Comparison of ENCODE assay signal across 8 mouse cellular contexts in genomic region chr4:129639221-129639620, GRCm38 (mm10). TPM values are rescaled to one million over a fixed set of nuclear protein-coding genes. Genes with fewer than 3 reads are reported as not detected.
DNase-seq lines count a peak whose midpoint lies in the region; ATAC-seq and TF ChIP-seq lines count a peak whose summit lies in the region.

No protein-coding gene starts in this region.

- no peak for ATAC-seq in heart, embryonic 11.5 days (replicated peaks; ENCODE audit: insufficient number of reproducible peaks, low FRiP score, low TSS enrichment)
- no peak for ATAC-seq in G1E (ENCODE audit: extremely low read depth, insufficient number of reproducible peaks, low FRiP score, poor library complexity, severe bottlenecking)
- ATAC-seq in heart, embryonic 16.5 days (replicated peaks; ENCODE audit: extremely low read depth, insufficient read depth, low FRiP score), result no peak
- no peak for ATAC-seq in liver, embryonic 16.5 days (ENCODE audit: low read depth)
- no peak for ATAC-seq in monocyte, adult 5-6 weeks (replicated peaks; ENCODE audit: insufficient number of reproducible peaks, low FRiP score, low TSS enrichment, poor library complexity, severe bottlenecking)

- intact Hi-C loops in heart, postnatal 36 days (cut with DNase I), result no loop called here

- no peaks in the 10 kb centered on the region for H3K9me3 ChIP-seq in heart, embryonic 11.5 days (replicated peaks; ENCODE audit: control insufficient read depth, low read length)
- no peaks in the 10 kb centered on the region for H3K9me3 ChIP-seq in G1E (replicated peaks)
- H3K9me3 ChIP-seq in heart, embryonic 16.5 days (replicated peaks; ENCODE audit: control insufficient read depth, low read length), result no peaks in the 10 kb centered on the region
- no peaks in the 10 kb centered on the region for H3K9me3 ChIP-seq in liver, embryonic 16.5 days (replicated peaks; ENCODE audit: control insufficient read depth, low read length)

- H3K27me3 ChIP-seq in heart, embryonic 11.5 days (ENCODE audit: control insufficient read depth, insufficient read depth, low read length), result no peaks in the 10 kb centered on the region
- no peaks in the 10 kb centered on the region for H3K27me3 ChIP-seq in G1E (ENCODE audit: insufficient read depth, low read length)
- H3K27me3 ChIP-seq in heart, embryonic 16.5 days (ENCODE audit: control insufficient read depth, insufficient read depth, low read length), result no peaks in the 10 kb centered on the region
- no peaks in the 10 kb centered on the region for H3K27me3 ChIP-seq in liver, embryonic 16.5 days (ENCODE audit: control insufficient read depth, insufficient read depth, low read depth, low read length)

- peak overlapping the region; percentile 96 for H3K4me2 ChIP-seq in heart, embryonic 11.5 days
- peak overlapping the region; percentile 76 for H3K4me2 ChIP-seq in heart, embryonic 16.5 days (ENCODE audit: low read depth, low read length)
- H3K4me2 ChIP-seq in liver, embryonic 16.5 days (ENCODE audit: low read depth, low read length), result peak overlapping the region; percentile 91

- 84% methylated on average over 15 of the region's 15 CpGs for WGBS in heart, embryonic 11.5 days (ENCODE audit: insufficient replicate concordance)
- 75% methylated on average over 15 of the region's 15 CpGs for WGBS in heart, embryonic 16.5 days
- WGBS in liver, embryonic 16.5 days (ENCODE audit: insufficient replicate concordance), result 83% methylated on average over 15 of the region's 15 CpGs

- TF ChIP-seq CTCF in G1E (IDR thresholded peaks at IDR 0.05; ENCODE audit: low read depth, low read length), result no peak

- peak overlapping the region; percentile 69; the same call in 1 of the 2 replicates for H3K4me3 ChIP-seq in heart, embryonic 11.5 days (ENCODE audit: low read depth, low read length)
- peak overlapping the region; percentile 82; the same call in 1 of the 2 replicates for H3K4me3 ChIP-seq in G1E (ENCODE audit: low read depth, low read length)
- H3K4me3 ChIP-seq in heart, embryonic 16.5 days (ENCODE audit: low read length), result peak overlapping the region; percentile 60
- peak overlapping the region; percentile 81 for H3K4me3 ChIP-seq in liver, embryonic 16.5 days (ENCODE audit: low read depth, low read length)

- H3K36me3 ChIP-seq in heart, embryonic 11.5 days (ENCODE audit: control insufficient read depth, insufficient read depth, low read length), result peaks cover 38% of the 10 kb centered on the region
- peaks cover 70% of the 10 kb centered on the region for H3K36me3 ChIP-seq in G1E (replicated peaks)
- peaks cover 42% of the 10 kb centered on the region for H3K36me3 ChIP-seq in heart, embryonic 16.5 days (ENCODE audit: control insufficient read depth, insufficient read depth)
- peaks cover 35% of the 10 kb centered on the region for H3K36me3 ChIP-seq in liver, embryonic 16.5 days (ENCODE audit: control insufficient read depth, insufficient read depth)

- peaks cover 13% of the 10 kb centered on the region; the same call in 1 of the 2 replicates for H3K4me1 ChIP-seq in heart, embryonic 11.5 days (ENCODE audit: control insufficient read depth, insufficient read depth, low read length)
- peaks cover 67% of the 10 kb centered on the region for H3K4me1 ChIP-seq in G1E (ENCODE audit: insufficient read depth, low read depth, low read length)
- H3K4me1 ChIP-seq in heart, embryonic 16.5 days (ENCODE audit: control insufficient read depth, insufficient read depth, low read length), result peaks cover 23% of the 10 kb centered on the region
- H3K4me1 ChIP-seq in liver, embryonic 16.5 days (ENCODE audit: control insufficient read depth, low read depth, low read length), result peaks cover 27% of the 10 kb centered on the region

- H3K27ac ChIP-seq in heart, embryonic 11.5 days (ENCODE audit: low read depth, low read length), result no peak overlapping the region
- H3K27ac ChIP-seq in heart, embryonic 16.5 days (ENCODE audit: low read length), result no peak overlapping the region; the same call in 1 of the 2 replicates
- no peak overlapping the region for H3K27ac ChIP-seq in liver, embryonic 16.5 days (ENCODE audit: low read length)

- DNase-seq in heart, postnatal 36 days, result no peak
- no peak for DNase-seq in G1E (ENCODE audit: low spot score)
- no peak for DNase-seq in B cell, adult 2 months
- no peak for DNase-seq in layer of hippocampus, adult 18-20 months (ENCODE audit: low spot score in 2 of 2)

- no peak overlapping the region for H3K9ac ChIP-seq in heart, embryonic 11.5 days (ENCODE audit: low read depth, low read length)
- peak overlapping the region; percentile 85 for H3K9ac ChIP-seq in heart, embryonic 16.5 days (ENCODE audit: low read length)
- H3K9ac ChIP-seq in liver, embryonic 16.5 days (ENCODE audit: low read depth, low read length), result no peak overlapping the region; the same call in 1 of the 2 replicates

RNA-seq across cellular contexts. Expression of gene Txlna, which starts 1.6 kb away (rescaled TPM):
- 58.3 and 60.2 TPM in 2 replicates for polyA plus RNA-seq in heart, embryonic 11.5 days (2014; fragmentation: Nextera tagmentation; extraction: Ambion mirVana)
- total RNA-seq in heart, postnatal 36 days (2021), result 10 to 100 TPM; 23.9 to 32.0 TPM
- total RNA-seq in G1E (2014; fragmentation: Nextera tagmentation) (35.5 and 39.7 TPM in 2 replicates), G1E (2017) (73.5 and 79.6 TPM in 2 replicates)
- polyA plus RNA-seq in G1E (2012), result 57.1 and 62.5 TPM in 2 replicates
- polyA plus RNA-seq in heart, embryonic 16.5 days (2015; fragmentation: Nextera tagmentation; extraction: Ambion mirVana), result 47.0 and 48.9 TPM in 2 replicates
- polyA plus RNA-seq in liver, embryonic 16.5 days (2015; fragmentation: Nextera tagmentation; extraction: Ambion mirVana), result 22.1 and 24.2 TPM in 2 replicates
- 27.6 to 67.4 TPM (median 64.4 TPM) in 3 replicates for total RNA-seq in monocyte, adult 5-6 weeks (2017)
- total RNA-seq in layer of hippocampus, adult 18-20 months (2021), result 10 to 100 TPM; 49.9 to 51.3 TPM

RNA-seq across cellular contexts. Expression of gene Ccdc28b, which starts 15.5 kb away (rescaled TPM):
- polyA plus RNA-seq in heart, embryonic 11.5 days (2014; fragmentation: Nextera tagmentation; extraction: Ambion mirVana), result 41.4 and 46.5 TPM in 2 replicates
- 10 to 100 TPM; 21.1 to 26.9 TPM for total RNA-seq in heart, postnatal 36 days (2021)
- total RNA-seq in G1E (2014; fragmentation: Nextera tagmentation), result 1.1 TPM in 1 of 2 replicates, not detected in the other
- total RNA-seq in G1E (2017), result 20.7 and 23.8 TPM in 2 replicates
- 4.8 and 4.9 TPM in 2 replicates for polyA plus RNA-seq in G1E (2012)
- polyA plus RNA-seq in heart, embryonic 16.5 days (2015; fragmentation: Nextera tagmentation; extraction: Ambion mirVana), result 50.9 and 55.0 TPM in 2 replicates
- polyA plus RNA-seq in liver, embryonic 16.5 days (2015; fragmentation: Nextera tagmentation; extraction: Ambion mirVana), result 11.2 and 12.7 TPM in 2 replicates
- total RNA-seq in monocyte, adult 5-6 weeks (2017), result 30.9 to 112 TPM (median 62.0 TPM) in 3 replicates
- total RNA-seq in layer of hippocampus, adult 18-20 months (2021), result 10 to 100 TPM; 55.7 to 59.1 TPM

RNA-seq across cellular contexts. Expression of gene Iqcc, which starts 20.3 kb away (rescaled TPM):
- polyA plus RNA-seq in heart, embryonic 11.5 days (2014; fragmentation: Nextera tagmentation; extraction: Ambion mirVana), result 23.3 and 24.5 TPM in 2 replicates
- 10 to 100 TPM; 14.4 to 18.7 TPM for total RNA-seq in heart, postnatal 36 days (2021)
- total RNA-seq in G1E (2014; fragmentation: Nextera tagmentation), result 23.6 and 24.4 TPM in 2 replicates
- 35.0 and 36.7 TPM in 2 replicates for total RNA-seq in G1E (2017)
- polyA plus RNA-seq in G1E (2012), result 7.0 and 8.8 TPM in 2 replicates
- polyA plus RNA-seq in heart, embryonic 16.5 days (2015; fragmentation: Nextera tagmentation; extraction: Ambion mirVana), result 22.7 and 22.9 TPM in 2 replicates
- 7.5 and 8.0 TPM in 2 replicates for polyA plus RNA-seq in liver, embryonic 16.5 days (2015; fragmentation: Nextera tagmentation; extraction: Ambion mirVana)
- total RNA-seq in monocyte, adult 5-6 weeks (2017), result 13.5 to 20.9 TPM (median 15.1 TPM) in 3 replicates
- total RNA-seq in layer of hippocampus, adult 18-20 months (2021), result 10 to 100 TPM; 36.2 to 37.4 TPM

RNA-seq across cellular contexts. Expression of gene Dcdc2b, which starts 25.2 kb away (rescaled TPM):
- polyA plus RNA-seq in heart, embryonic 11.5 days (2014; fragmentation: Nextera tagmentation; extraction: Ambion mirVana), result 1.1 and 2.7 TPM in 2 replicates
- total RNA-seq in heart, postnatal 36 days (2021), result under 1 TPM; 0.44 to 0.95 TPM
- total RNA-seq in G1E (2014; fragmentation: Nextera tagmentation), result 1.7 TPM in 1 of 2 replicates, not detected in the other
- total RNA-seq in G1E (2017), result 0.33 TPM in 1 of 2 replicates, not detected in the other
- polyA plus RNA-seq in G1E (2012), result 0.25 TPM in 1 of 2 replicates, not detected in the other
- 1.8 and 2.7 TPM in 2 replicates for polyA plus RNA-seq in heart, embryonic 16.5 days (2015; fragmentation: Nextera tagmentation; extraction: Ambion mirVana)
- 0.46 and 0.91 TPM in 2 replicates for polyA plus RNA-seq in liver, embryonic 16.5 days (2015; fragmentation: Nextera tagmentation; extraction: Ambion mirVana)
- total RNA-seq in monocyte, adult 5-6 weeks (2017), result 0.78 TPM in 1 of 3 replicates, not detected in the others
- total RNA-seq in layer of hippocampus, adult 18-20 months (2021), result 1 to 10 TPM; 5.6 to 6.2 TPM

RNA-seq across cellular contexts. Expression of gene Kpna6, which starts 33.3 kb away (rescaled TPM):
- polyA plus RNA-seq in heart, embryonic 11.5 days (2014; fragmentation: Nextera tagmentation; extraction: Ambion mirVana), result 13.3 and 14.6 TPM in 2 replicates
- total RNA-seq in heart, postnatal 36 days (2021), result 10 to 100 TPM; 63.3 to 73.1 TPM
- total RNA-seq in G1E (2014; fragmentation: Nextera tagmentation), result 54.7 and 57.9 TPM in 2 replicates
- 21.0 and 23.1 TPM in 2 replicates for total RNA-seq in G1E (2017)
- 19.9 and 21.0 TPM in 2 replicates for polyA plus RNA-seq in G1E (2012)
- 16.1 and 18.0 TPM in 2 replicates for polyA plus RNA-seq in heart, embryonic 16.5 days (2015; fragmentation: Nextera tagmentation; extraction: Ambion mirVana)
- 6.9 and 7.0 TPM in 2 replicates for polyA plus RNA-seq in liver, embryonic 16.5 days (2015; fragmentation: Nextera tagmentation; extraction: Ambion mirVana)
- total RNA-seq in monocyte, adult 5-6 weeks (2017), result 16.8 to 32.2 TPM (median 18.2 TPM) in 3 replicates
- 10 to 100 TPM; 87.8 to 89.6 TPM for total RNA-seq in layer of hippocampus, adult 18-20 months (2021)
